Mouse (Mus musculus) cortical plate, adult 2 months (tissue): ENCODE data around the gene Slc13a3.

Experiments used
- CTCF ChIP-seq: fragments of 200-500 bp; IDR thresholded peaks from 2 replicates; pipeline ENCODE4 v1.5.1; 2011; ENCODE audit warnings: mild to moderate bottlenecking, control low read depth, low read length; ENCODE audit not compliant: insufficient read depth; ENCODE audit errors: extremely low read depth
- POLR2A ChIP-seq: fragments of 200-500 bp; IDR thresholded peaks from 2 replicates; pipeline ENCODE4 v1.6.1; 2011; ENCODE audit warnings: mild to moderate bottlenecking, low read length, control low read depth; ENCODE audit not compliant: insufficient read depth; ENCODE audit errors: extremely low read depth

DNA sequence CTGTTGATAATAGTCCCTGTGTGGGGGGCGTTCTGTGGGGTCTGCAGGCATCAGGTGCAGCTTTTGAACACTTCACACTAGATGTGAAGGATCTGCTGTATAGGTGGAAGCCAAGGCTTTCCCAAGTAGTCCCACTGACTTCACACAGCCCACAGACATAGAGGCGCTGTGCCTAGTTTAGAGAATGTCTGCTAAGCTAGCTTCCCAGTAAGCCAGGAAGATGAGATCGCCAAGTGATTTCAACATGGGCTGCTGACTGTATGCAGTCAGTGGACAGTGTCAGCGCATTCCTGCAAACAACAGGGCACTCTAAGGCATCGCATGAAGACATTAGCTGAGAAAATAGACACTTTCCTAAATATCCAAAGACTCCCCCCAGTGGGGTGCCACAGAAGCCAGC is 97.6 kb downstream of the Slc13a3 start:
- TF ChIP-seq POLR2A (no peak), CTCF (no peak)
